Mouse (Mus musculus) MN1 (cell line): ENCODE results near the gene Ndufa10.

ENCODE experiments used
- DNase-seq: peaks from one replicate; pipeline ENCODE4 v3.0.0-alpha.2; 2016; ENCODE audit warnings: low spot score

Ndufa10 gene

DNA sequence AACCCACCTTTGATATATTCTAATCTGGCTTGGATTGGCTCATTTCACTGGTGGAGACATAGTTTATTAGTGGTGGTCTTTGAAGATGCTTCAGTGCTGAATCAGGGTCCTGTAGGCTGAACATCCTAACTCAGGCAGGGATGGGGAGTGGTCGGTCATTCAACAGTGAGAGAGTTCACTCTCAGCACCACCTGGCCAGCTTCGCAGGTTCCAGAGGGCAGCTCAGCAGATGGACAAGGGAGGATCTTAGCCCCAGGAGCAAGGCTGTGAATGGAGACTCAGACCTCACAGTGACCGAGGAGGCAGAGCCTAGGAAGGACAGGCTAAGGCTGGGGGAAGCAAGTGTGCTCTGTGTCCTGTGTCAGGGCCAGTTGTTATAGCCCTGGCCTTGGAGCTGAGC, 42.2 kb downstream of the Ndufa10 start:
- DNase-seq: no peak

DNA sequence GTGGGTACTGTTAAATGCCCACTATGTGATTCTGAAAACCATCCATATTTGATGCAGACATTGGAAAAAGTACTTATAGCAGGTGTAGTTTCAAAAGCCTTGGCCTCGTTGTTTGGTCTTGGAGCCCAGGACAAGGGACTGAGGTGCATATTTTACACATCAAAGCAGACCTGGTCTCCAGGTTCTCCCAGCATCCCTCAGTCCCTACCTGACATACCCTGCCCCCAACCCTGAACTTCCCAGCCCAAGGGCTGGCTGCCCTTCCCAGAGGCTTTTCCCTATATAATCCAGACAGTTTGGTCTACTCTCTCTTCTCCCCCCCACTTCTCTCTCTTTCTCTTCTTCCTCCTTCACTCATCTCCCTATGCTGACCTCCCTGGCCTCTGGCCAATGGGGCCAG, 42.7 kb downstream of the Ndufa10 start:
- no peak for DNase-seq

DNA sequence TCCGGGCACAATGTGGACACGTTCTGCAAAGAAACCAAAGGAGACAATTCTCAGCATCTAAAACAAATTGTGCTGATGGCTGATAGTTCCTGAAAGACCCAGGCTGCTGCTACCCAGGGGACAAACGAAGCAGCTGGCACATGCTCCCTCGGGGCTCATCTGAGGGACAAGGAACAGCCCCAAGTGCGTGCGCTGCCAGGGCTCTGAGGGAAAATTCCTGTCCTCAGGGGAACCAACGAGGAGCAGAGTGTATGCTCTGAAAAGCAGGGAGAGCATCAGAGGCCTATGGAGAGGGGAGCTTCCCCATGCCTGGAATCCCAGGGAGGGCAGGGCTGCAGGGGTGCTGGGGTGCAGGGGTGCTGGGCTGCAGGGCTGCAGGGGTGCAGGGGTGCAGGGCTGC, 48.9 kb downstream of the Ndufa10 start:
- DNase-seq: no peak

DNA sequence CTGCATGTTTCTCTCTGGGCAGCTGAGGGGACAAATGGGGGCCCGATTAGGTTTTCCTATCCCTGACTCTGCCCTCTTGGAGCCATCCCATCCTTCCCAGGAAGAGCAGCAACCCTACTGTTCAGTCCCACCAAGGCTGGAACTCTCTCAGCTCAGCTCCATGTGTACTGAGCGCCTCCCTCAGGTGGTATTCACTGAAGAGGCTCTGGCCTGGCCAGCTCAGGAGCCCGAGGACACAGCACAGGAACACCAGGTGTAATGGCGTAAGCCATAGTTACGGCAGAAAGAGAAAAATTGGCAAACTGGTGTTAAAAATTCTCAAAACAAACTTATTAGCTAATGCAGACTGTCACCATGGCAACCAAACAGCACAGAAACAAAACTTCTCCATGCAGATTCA, 68.5 kb downstream of the Ndufa10 start:
- no peak for DNase-seq

GRCm38 (mm10) chr1:92400556-92400955, 73.1 kb downstream of the Ndufa10 start:
- no peak for DNase-seq

- no peak for DNase-seq
These were observed 75.1 kb downstream of the Ndufa10 start for GRCm38 (mm10) chr1:92398601-92399000.

DNA sequence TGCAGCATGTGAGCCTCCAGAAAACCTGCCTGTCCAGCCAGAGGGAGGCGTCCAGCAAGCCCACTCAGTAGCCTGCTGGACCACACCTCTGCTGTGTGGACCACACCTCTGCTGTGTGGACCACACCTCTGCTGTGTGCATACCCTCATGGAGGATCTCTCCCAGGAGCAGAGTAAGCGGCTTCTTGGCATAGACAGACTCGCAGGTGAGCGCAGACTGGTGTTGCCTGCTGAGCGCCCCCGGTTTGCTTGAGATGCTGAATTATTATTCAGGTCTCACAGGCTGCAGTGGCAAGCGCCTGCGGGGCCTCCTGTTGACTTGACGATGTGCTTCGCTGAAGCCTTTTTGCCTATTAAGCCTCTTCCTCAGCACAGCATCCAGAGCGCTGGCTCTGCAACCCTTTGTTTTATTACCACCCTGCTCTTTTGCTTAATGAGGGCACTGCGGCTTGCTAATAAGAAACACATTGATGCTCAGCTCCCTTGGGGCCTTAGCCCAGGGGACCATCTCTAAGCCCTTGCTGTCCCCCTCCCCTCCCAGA, 76.1 kb downstream of the Ndufa10 start:
- DNase-seq: peak; percentile 49

DNA sequence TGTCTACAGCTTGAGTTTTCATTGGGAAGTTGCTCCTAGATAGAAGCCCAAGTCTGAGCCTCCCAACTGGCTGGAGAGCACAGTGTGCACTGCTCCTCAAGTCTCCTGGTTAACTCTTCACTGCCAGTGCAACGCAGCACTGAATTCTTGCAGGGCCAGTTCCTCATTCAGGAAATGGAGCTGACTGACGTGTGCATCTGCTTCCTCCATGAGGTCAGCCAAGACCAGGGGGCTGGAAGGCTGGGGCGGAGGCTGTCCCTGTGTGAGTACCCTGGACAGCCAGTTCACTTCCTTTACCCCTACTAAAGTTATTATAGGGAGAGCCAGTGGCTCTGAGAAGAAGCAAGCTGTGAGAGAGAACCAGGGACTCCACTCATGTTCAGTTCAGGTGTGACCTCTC, 79.4 kb downstream of the Ndufa10 start:
- DNase-seq: no peak

- DNase-seq: no peak
These were observed 80.5 kb downstream of the Ndufa10 start for GRCm38 (mm10) chr1:92393166-92393565.
